Mouse (Mus musculus): ENCODE measurements at regions not wholly inside any gene's neighbourhood (a gene's known extent, or its start where the extent isn't known, plus 50 kb on each side); places are given as distances from the start of the nearest gene placed in this dataset.

GRCm38 (mm10) chr17:83108151-83108550, 106.9 kb upstream of the Pkdcc start:
- Histone ChIP-seq H3K9me3 (replicated peaks) (peaks cover 43% of the 10 kb centered on the region), H3K36me3 (replicated peaks) (no peaks in the 10 kb centered on the region), H3K27me3 (ENCODE audit: insufficient read depth, low read length) (no peaks in the 10 kb centered on the region), H3K4me1 (ENCODE audit: insufficient read depth, low read depth, low read length) (no peaks in the 10 kb centered on the region), H3K4me3 (ENCODE audit: low read depth, low read length) (no peak overlapping the region)
- no peak for TF ChIP-seq GATA2 (IDR thresholded peaks at IDR 0.05; ENCODE audit: borderline replicate concordance, low read depth, low read length)
- TF ChIP-seq TAL1 (conservative IDR thresholded peaks at IDR 0.05; ENCODE audit: low read depth, low read length) = no peak
- TF ChIP-seq POLR2AphosphoS5 (IDR thresholded peaks at IDR 0.05; ENCODE audit: insufficient replicate concordance, low read depth, low read length) = no peak
- no peak for TF ChIP-seq GATA1 (IDR thresholded peaks at IDR 0.05; ENCODE audit: borderline replicate concordance, low read length)
- no peak for TF ChIP-seq CTCF (IDR thresholded peaks at IDR 0.05; ENCODE audit: low read depth, low read length)
- no peak for DNase-seq (ENCODE audit: low spot score)
- ATAC-seq (ENCODE audit: extremely low read depth, insufficient number of reproducible peaks, low FRiP score, poor library complexity, severe bottlenecking) = no peak

- TF ChIP-seq GATA1 (IDR thresholded peaks at IDR 0.05; ENCODE audit: borderline replicate concordance, low read length) (no peak), GATA2 (IDR thresholded peaks at IDR 0.05; ENCODE audit: borderline replicate concordance, low read depth, low read length) (no peak), TAL1 (conservative IDR thresholded peaks at IDR 0.05; ENCODE audit: low read depth, low read length) (no peak), POLR2AphosphoS5 (IDR thresholded peaks at IDR 0.05; ENCODE audit: insufficient replicate concordance, low read depth, low read length) (no peak), CTCF (IDR thresholded peaks at IDR 0.05; ENCODE audit: low read depth, low read length) (no peak)
- Histone ChIP-seq H3K27me3 (ENCODE audit: insufficient read depth, low read length) (no peaks in the 10 kb centered on the region), H3K4me3 (ENCODE audit: low read depth, low read length) (no peak overlapping the region), H3K4me1 (ENCODE audit: insufficient read depth, low read depth, low read length) (no peaks in the 10 kb centered on the region), H3K9me3 (replicated peaks) (peaks cover 44% of the 10 kb centered on the region), H3K36me3 (replicated peaks) (no peaks in the 10 kb centered on the region)
- ATAC-seq (ENCODE audit: extremely low read depth, insufficient number of reproducible peaks, low FRiP score, poor library complexity, severe bottlenecking) (no peak), DNase-seq (ENCODE audit: low spot score) (no peak)
These were observed 105.2 kb upstream of the Pkdcc start for GRCm38 (mm10) chr17:83109792-83110440.

- H3K9me3 ChIP-seq (replicated peaks) = peaks cover 51% of the 10 kb centered on the region
- H3K36me3 ChIP-seq (replicated peaks) = no peaks in the 10 kb centered on the region
- DNase-seq (ENCODE audit: low spot score) (no peak), ATAC-seq (ENCODE audit: extremely low read depth, insufficient number of reproducible peaks, low FRiP score, poor library complexity, severe bottlenecking) (no peak)
- H3K4me1 ChIP-seq (ENCODE audit: insufficient read depth, low read depth, low read length) = no peaks in the 10 kb centered on the region
- H3K27me3 ChIP-seq (ENCODE audit: insufficient read depth, low read length) = no peaks in the 10 kb centered on the region
- TF ChIP-seq POLR2AphosphoS5 (IDR thresholded peaks at IDR 0.05; ENCODE audit: insufficient replicate concordance, low read depth, low read length) = no peak
- TF ChIP-seq GATA2 (IDR thresholded peaks at IDR 0.05; ENCODE audit: borderline replicate concordance, low read depth, low read length) = no peak
- TF ChIP-seq GATA1 (IDR thresholded peaks at IDR 0.05; ENCODE audit: borderline replicate concordance, low read length) = no peak
- TF ChIP-seq CTCF (IDR thresholded peaks at IDR 0.05; ENCODE audit: low read depth, low read length) = no peak
- no peak for TF ChIP-seq TAL1 (conservative IDR thresholded peaks at IDR 0.05; ENCODE audit: low read depth, low read length)
- no peak overlapping the region for H3K4me3 ChIP-seq (ENCODE audit: low read depth, low read length)
These were observed 104.5 kb upstream of the Pkdcc start for GRCm38 (mm10) chr17:83110556-83110955.

- no peak for DNase-seq (ENCODE audit: low spot score)
- no peak for ATAC-seq (ENCODE audit: extremely low read depth, insufficient number of reproducible peaks, low FRiP score, poor library complexity, severe bottlenecking)
- Histone ChIP-seq H3K27me3 (ENCODE audit: insufficient read depth, low read length) (no peaks in the 10 kb centered on the region), H3K4me1 (ENCODE audit: insufficient read depth, low read depth, low read length) (no peaks in the 10 kb centered on the region), H3K36me3 (replicated peaks) (no peaks in the 10 kb centered on the region), H3K4me3 (ENCODE audit: low read depth, low read length) (no peak overlapping the region), H3K9me3 (replicated peaks) (peaks cover 57% of the 10 kb centered on the region)
- no peak for TF ChIP-seq GATA2 (IDR thresholded peaks at IDR 0.05; ENCODE audit: borderline replicate concordance, low read depth, low read length)
- no peak for TF ChIP-seq POLR2AphosphoS5 (IDR thresholded peaks at IDR 0.05; ENCODE audit: insufficient replicate concordance, low read depth, low read length)
- TF ChIP-seq TAL1 (conservative IDR thresholded peaks at IDR 0.05; ENCODE audit: low read depth, low read length) = no peak
- no peak for TF ChIP-seq CTCF (IDR thresholded peaks at IDR 0.05; ENCODE audit: low read depth, low read length)
- TF ChIP-seq GATA1 (IDR thresholded peaks at IDR 0.05; ENCODE audit: borderline replicate concordance, low read length) = no peak
These were observed 99.9 kb upstream of the Pkdcc start for GRCm38 (mm10) chr17:83115146-83115545.

GRCm38 (mm10) chr17:83115832-83116480, 99.1 kb upstream of the Pkdcc start:
- no peak for ATAC-seq (ENCODE audit: extremely low read depth, insufficient number of reproducible peaks, low FRiP score, poor library complexity, severe bottlenecking)
- TF ChIP-seq GATA1 (IDR thresholded peaks at IDR 0.05; ENCODE audit: borderline replicate concordance, low read length) (no peak), TAL1 (conservative IDR thresholded peaks at IDR 0.05; ENCODE audit: low read depth, low read length) (no peak), POLR2AphosphoS5 (IDR thresholded peaks at IDR 0.05; ENCODE audit: insufficient replicate concordance, low read depth, low read length) (no peak), GATA2 (IDR thresholded peaks at IDR 0.05; ENCODE audit: borderline replicate concordance, low read depth, low read length) (no peak), CTCF (IDR thresholded peaks at IDR 0.05; ENCODE audit: low read depth, low read length) (no peak)
- no peaks in the 10 kb centered on the region for H3K27me3 ChIP-seq (ENCODE audit: insufficient read depth, low read length)

GRCm38 (mm10) chr17:83120665-83121232, 94.3 kb upstream of the Pkdcc start:
- Histone ChIP-seq H3K36me3 (replicated peaks) (no peaks in the 10 kb centered on the region), H3K27me3 (ENCODE audit: insufficient read depth, low read length) (no peaks in the 10 kb centered on the region), H3K4me3 (ENCODE audit: low read depth, low read length) (no peak overlapping the region), H3K4me1 (ENCODE audit: insufficient read depth, low read depth, low read length) (no peaks in the 10 kb centered on the region), H3K9me3 (replicated peaks) (peaks cover 69% of the 10 kb centered on the region)
- no peak for DNase-seq (ENCODE audit: low spot score)
- no peak for ATAC-seq (ENCODE audit: extremely low read depth, insufficient number of reproducible peaks, low FRiP score, poor library complexity, severe bottlenecking)
- no peak for TF ChIP-seq CTCF (IDR thresholded peaks at IDR 0.05; ENCODE audit: low read depth, low read length)
- TF ChIP-seq GATA1 (IDR thresholded peaks at IDR 0.05; ENCODE audit: borderline replicate concordance, low read length) = no peak
- no peak for TF ChIP-seq TAL1 (conservative IDR thresholded peaks at IDR 0.05; ENCODE audit: low read depth, low read length)
- TF ChIP-seq GATA2 (IDR thresholded peaks at IDR 0.05; ENCODE audit: borderline replicate concordance, low read depth, low read length) = no peak
- no peak for TF ChIP-seq POLR2AphosphoS5 (IDR thresholded peaks at IDR 0.05; ENCODE audit: insufficient replicate concordance, low read depth, low read length)

More at GRCm38 (mm10) chr17:83115832-83116480, 99.1 kb upstream of the Pkdcc start:
- Histone ChIP-seq H3K9me3 (replicated peaks) (peaks cover 59% of the 10 kb centered on the region), H3K36me3 (replicated peaks) (no peaks in the 10 kb centered on the region), H3K4me3 (ENCODE audit: low read depth, low read length) (no peak overlapping the region), H3K4me1 (ENCODE audit: insufficient read depth, low read depth, low read length) (no peaks in the 10 kb centered on the region)
- no peak for DNase-seq (ENCODE audit: low spot score)
